Mouse (Mus musculus): ENCODE results near the gene Mrpl53. TPM values are rescaled to one million over a fixed set of nuclear protein-coding genes. Genes with fewer than 3 reads are reported as not detected.

Mrpl53 gene
- 23.0 to 35.3 TPM (median 27.6 TPM) in 4 replicates for total RNA-seq (2023)

DNA sequence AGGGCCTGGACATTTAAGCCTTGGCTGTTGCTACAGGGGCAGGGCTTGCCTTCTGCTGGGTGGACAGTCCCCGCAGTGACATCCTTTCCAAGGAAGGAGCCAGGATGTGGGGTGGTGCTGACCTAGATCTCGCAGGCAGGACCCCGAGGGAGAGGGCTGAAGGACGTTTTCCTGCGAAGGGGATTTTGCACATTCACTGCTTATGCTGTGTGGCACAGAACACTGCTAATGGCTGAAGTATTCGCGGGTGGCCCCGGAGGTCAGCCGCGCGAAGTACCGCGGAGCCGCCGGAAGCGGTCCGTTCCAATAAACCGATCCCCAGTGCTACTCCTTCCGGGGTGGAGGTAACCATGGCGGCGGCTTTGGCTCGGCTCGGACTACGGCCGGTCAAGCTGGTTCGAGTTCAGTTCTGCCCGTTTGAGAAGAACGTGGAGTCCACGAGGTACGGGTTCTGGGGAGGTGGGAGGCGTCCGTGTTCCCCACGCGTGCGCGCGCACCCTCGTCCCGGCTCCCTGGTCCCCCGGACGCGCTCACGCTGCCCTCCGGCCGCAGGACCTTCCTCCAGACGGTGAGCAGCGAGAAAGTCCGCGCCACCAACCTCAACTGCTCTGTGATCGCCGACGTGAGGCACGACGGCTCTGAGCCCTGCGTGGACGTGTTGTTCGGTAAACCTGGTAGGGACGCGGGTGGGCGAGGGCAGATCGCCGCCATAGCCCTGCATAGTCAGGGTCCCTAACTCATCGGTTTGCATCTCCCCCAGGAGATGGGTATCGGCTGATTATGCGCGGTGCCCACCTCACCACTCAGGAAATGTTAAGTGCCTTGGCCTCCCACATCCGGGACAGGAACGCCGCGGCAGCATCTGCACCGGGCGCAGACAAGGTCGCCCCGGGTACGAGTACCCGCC is at the start of gene Mrpl53:
Mrpl53 (plus strand) TSS at position 279 of the 907 bp plus-strand sequence.

DNA sequence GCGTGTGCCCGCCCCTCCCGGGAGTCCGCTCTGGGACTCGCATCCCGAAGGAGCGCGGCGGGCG is 38.8 kb upstream of the Mrpl53 start, which contains the start of gene Tlx2:
Tlx2 (minus strand) TSS at position 47 of the 64 bp plus-strand sequence.

GRCm38 (mm10) chr6:83077630-83078323 is 31.1 kb upstream of the Mrpl53 start, which contains the start of gene Pcgf1:
TSS of gene Pcgf1 (plus strand) at chr6:83077869.

DNA sequence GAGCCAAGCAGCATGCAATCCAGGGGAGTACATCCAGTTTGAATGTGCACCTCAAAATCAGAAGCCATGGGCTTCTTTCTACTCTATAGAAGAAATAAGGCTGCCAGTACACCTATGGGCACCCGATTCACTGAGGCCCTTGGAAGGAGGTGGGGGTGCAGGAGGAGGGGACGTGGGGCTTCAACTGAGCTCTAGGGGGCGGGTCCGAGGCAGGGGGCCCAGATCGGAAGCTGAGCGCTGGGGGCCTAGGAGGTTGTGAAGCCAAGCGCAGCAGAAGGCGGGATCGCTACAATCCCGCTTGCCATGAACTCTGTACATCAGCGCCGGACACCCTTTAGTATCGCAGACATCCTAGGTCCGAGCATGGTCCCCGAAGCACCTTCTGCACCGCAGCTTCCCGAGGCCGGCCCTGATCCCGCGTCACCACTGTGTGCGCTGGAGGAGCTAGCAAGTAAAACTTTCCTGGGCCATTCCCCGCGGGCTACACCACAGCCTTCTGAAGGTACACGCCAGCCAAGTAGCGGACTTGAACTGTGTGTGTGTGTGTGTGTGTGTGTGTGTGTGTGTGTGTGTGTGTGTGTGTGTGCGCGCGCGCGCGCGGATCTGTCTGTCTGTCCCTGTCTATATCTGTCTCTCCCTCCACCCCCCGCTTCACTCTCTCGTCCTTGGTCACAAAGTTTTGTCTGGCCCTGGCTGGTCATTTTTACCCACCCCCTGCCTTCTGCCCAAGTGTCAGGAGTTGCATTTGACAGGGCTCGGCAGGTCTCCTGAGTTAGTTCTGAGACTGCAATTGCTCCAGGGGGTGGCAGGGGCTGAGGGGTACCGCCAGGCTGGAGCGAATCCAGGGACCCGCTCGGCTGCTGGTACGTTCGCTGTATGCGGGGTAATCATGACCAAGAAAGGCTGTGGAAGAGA is 22.5 kb upstream of the Mrpl53 start, which contains the start of gene Lbx2:
Lbx2 (plus strand) TSS at position 247 of the 915 bp plus-strand sequence.

DNA sequence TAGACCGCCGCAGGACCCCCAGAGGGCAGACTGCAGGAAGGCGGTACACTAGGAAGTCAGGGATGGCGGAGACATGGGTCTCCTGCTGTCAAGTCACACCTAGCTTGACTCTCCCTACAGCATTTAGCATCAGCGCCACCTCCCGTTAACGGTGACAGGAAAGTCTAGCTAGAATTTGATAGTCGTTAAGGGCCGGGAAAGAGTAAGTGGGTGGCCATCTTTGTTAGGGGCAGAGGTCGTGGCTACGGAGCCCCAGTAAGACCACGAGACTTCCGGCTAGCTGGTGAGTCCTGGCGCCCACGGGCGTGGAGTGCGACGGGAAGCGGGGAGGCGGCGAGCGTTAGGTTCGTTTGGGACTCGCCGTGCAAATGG is 7.5 kb upstream of the Mrpl53 start, which contains the start of the genes Ccdc142 and Gm42688:
Ccdc142 (plus strand) TSS at position 286 of the 372 bp plus-strand sequence.
Gm42688 (plus strand) TSS at position 302 of the 372 bp plus-strand sequence.

GRCm38 (mm10) chr6:83115011-83115671 is 6.3 kb downstream of the Mrpl53 start, which contains the start of gene Mogs:
TSS of gene Mogs (plus strand) at chr6:83115496.

GRCm38 (mm10) chr6:83120930-83121862 is 12.4 kb downstream of the Mrpl53 start, which contains the start of gene Wbp1:
TSS of gene Wbp1 (minus strand) at chr6:83121559.

DNA sequence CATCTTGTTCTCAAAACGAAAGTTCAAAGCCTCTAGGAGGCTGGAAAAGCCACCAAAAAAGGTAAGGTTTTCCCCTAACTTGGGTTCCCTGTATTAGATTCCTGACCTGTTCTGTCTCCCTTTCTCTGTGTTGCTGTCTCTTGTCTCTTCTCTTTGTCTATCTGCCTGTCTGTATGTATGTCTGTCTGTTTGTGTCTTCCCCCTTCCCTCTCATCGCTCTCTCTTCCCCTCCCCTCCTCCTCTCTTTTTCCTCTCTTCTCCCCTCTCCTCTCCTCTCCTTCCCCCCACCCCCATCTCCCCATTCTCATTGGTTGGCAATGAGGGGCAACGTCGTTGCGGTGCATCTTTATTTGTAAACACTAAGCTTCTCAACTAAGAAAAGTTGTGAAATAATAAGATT is 16.5 kb downstream of the Mrpl53 start, which contains the start of gene Ino80b:
Ino80b (minus strand) TSS at position 101 of the 400 bp plus-strand sequence.

DNA sequence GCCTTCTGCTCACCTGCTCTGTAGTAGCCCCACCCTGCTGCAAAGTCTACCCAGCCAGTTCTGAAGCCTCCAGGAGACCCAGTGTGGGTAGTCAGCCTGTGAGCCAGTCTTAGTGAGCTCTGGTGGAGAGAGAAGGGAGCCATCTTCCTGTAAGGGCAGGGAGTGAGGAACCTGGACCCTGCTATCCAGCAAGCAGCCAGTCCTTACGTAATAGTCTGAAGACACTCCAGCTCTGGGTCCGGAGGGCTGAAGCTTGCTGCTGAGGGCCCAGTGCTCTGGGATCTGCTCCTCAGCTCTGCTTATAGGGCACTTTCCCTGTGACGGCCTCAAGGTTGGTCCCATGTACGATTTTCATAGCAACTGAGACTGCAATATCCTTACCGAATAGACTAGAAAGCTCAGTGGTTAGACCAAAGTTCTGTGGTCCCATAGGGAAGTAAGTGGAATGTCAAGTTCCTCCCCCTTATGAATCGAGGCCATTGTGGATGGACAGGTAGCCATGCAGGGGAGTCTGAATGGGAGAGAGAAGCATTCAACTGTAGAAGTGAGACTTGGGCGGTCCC is 26.2 kb downstream of the Mrpl53 start, which contains the start of gene Rtkn:
Rtkn (plus strand) TSS at position 513 of the 563 bp plus-strand sequence.

GRCm38 (mm10) chr6:83156259-83156684 is 47.4 kb downstream of the Mrpl53 start, which contains the start of the genes Wdr54 and 1700003E16Rik:
TSS of gene Wdr54 (minus strand) at chr6:83156397.
TSS of gene 1700003E16Rik (plus strand) at chr6:83156404.

Other genes starting within 250 kb of the Mrpl53 start
- 0.28 to 1.8 TPM (median 0.59 TPM) in 4 replicates for gene Sema4f, start 169.3 kb upstream of the Mrpl53 start, total RNA-seq (2023)
- gene M1ap, start 162.1 kb upstream of the Mrpl53 start, total RNA-seq (2023), result 2.1 to 4.3 TPM (median 3.0 TPM) in 4 replicates
- gene Dok1, start 75.6 kb upstream of the Mrpl53 start, total RNA-seq (2023), result 29.3 to 32.3 TPM (median 32.0 TPM) in 4 replicates
- gene Loxl3, start 74.9 kb upstream of the Mrpl53 start, total RNA-seq (2023), result 0.25 to 0.46 TPM in 2 of 4 replicates, not detected in the others
- 381 to 401 TPM (median 385 TPM) in 4 replicates for gene Aup1, start 54.5 kb upstream of the Mrpl53 start, total RNA-seq (2023)
- gene Htra2, start 53.8 kb upstream of the Mrpl53 start, total RNA-seq (2023), result 48.8 to 53.5 TPM (median 51.5 TPM) in 4 replicates
- gene Dqx1, start 51.2 kb upstream of the Mrpl53 start, total RNA-seq (2023), result 8.9 to 9.6 TPM (median 9.2 TPM) in 4 replicates
- gene Tlx2, start 38.7 kb upstream of the Mrpl53 start, total RNA-seq (2023), result not detected in 4 replicates
- gene Pcgf1, start 31.2 kb upstream of the Mrpl53 start, total RNA-seq (2023), result 21.1 to 26.0 TPM (median 23.4 TPM) in 4 replicates
- not detected in 4 replicates for gene Lbx2, start 22.7 kb upstream of the Mrpl53 start, total RNA-seq (2023)
- gene Ccdc142, start 7.4 kb upstream of the Mrpl53 start, total RNA-seq (2023), result 10.4 to 18.5 TPM (median 13.5 TPM) in 4 replicates
- 11.7 to 14.2 TPM (median 12.4 TPM) in 4 replicates for gene Gm42688, start 7.4 kb upstream of the Mrpl53 start, total RNA-seq (2023)
- 27.6 to 34.5 TPM (median 31.8 TPM) in 4 replicates for gene Mogs, start 6.5 kb downstream of the Mrpl53 start, total RNA-seq (2023)
- gene Wbp1, start 12.5 kb downstream of the Mrpl53 start, total RNA-seq (2023), result 35.5 to 52.3 TPM (median 39.5 TPM) in 4 replicates
- gene Ino80b, start 16.4 kb downstream of the Mrpl53 start, total RNA-seq (2023), result 28.0 to 34.1 TPM (median 31.1 TPM) in 4 replicates
- gene Rtkn, start 26.4 kb downstream of the Mrpl53 start, total RNA-seq (2023), result not detected in 4 replicates
- 0.56 to 0.60 TPM in 2 of 4 replicates, not detected in the others for gene Wdr54, start 47.4 kb downstream of the Mrpl53 start, total RNA-seq (2023)
- gene 1700003E16Rik, start 47.4 kb downstream of the Mrpl53 start, total RNA-seq (2023), result not detected in 4 replicates
- 97.0 to 118 TPM (median 106 TPM) in 4 replicates for gene Dctn1, start 56.9 kb downstream of the Mrpl53 start, total RNA-seq (2023)
- not detected in 4 replicates for gene Slc4a5, start 110.8 kb downstream of the Mrpl53 start, total RNA-seq (2023)
- 10.0 to 15.5 TPM (median 13.0 TPM) in 4 replicates for gene Mthfd2, start 216.9 kb downstream of the Mrpl53 start, total RNA-seq (2023)
- gene Mob1a, start 217.0 kb downstream of the Mrpl53 start, total RNA-seq (2023), result 139 to 147 TPM (median 140 TPM) in 4 replicates
- gene Bola3, start 240.1 kb downstream of the Mrpl53 start, total RNA-seq (2023), result 34.3 to 42.1 TPM (median 38.3 TPM) in 4 replicates

All from B cell, adult 62 days (primary cell).